8 mouse cellular contexts compared by ENCODE assay signal in genomic region chr14:18893947-18894445, GRCm38 (mm10). TPM values are rescaled to one million over a fixed set of nuclear protein-coding genes. Genes with fewer than 3 reads are reported as not detected.
DNase-seq lines count a peak whose midpoint lies in the region; ATAC-seq and TF ChIP-seq lines count a peak whose summit lies in the region.

Gene Ube2e2 (minus strand): TSS chr14:18894267.

- H3K9me3 ChIP-seq in E14TG2a.4 (ENCODE audit: low read length): no peaks in the 10 kb centered on the region; the same call in 1 of the 2 replicates
- no peaks in the 10 kb centered on the region for H3K9me3 ChIP-seq in hindbrain, embryonic 15.5 days
- no peaks in the 10 kb centered on the region for H3K9me3 ChIP-seq in liver, embryonic 15.5 days (replicated peaks)

- H3K4me1 ChIP-seq in E14TG2a.4 (replicated peaks; ENCODE audit: low read depth, low read length): peaks cover 3% of the 10 kb centered on the region
- no peaks in the 10 kb centered on the region for H3K4me1 ChIP-seq in embryonic fibroblast, embryonic 13.5 days (ENCODE audit: control insufficient read depth, insufficient read depth, low read length)
- H3K4me1 ChIP-seq in hindbrain, embryonic 15.5 days (replicated peaks): peaks cover 22% of the 10 kb centered on the region
- no peaks in the 10 kb centered on the region; the same call in 1 of the 2 replicates for H3K4me1 ChIP-seq in liver, embryonic 15.5 days (replicated peaks)

- peak within 1 kb of the TSS; percentile 85 for H3K4me3 ChIP-seq in gastrocnemius, adult 2 months
- peak within 1 kb of the TSS; percentile 87 for H3K4me3 ChIP-seq in E14TG2a.4 (replicated peaks; ENCODE audit: low read length)
- peak within 1 kb of the TSS; percentile 99 for H3K4me3 ChIP-seq in embryonic fibroblast, embryonic 13.5 days (ENCODE audit: insufficient read depth, low read length)
- peak within 1 kb of the TSS; percentile 89 for H3K4me3 ChIP-seq in hindbrain, embryonic 15.5 days
- peak within 1 kb of the TSS; percentile 58 for H3K4me3 ChIP-seq in liver, embryonic 15.5 days (replicated peaks)

- H3K27me3 ChIP-seq in E14TG2a.4 (ENCODE audit: insufficient read depth, low read length): peaks cover 12% of the 10 kb centered on the region
- H3K27me3 ChIP-seq in hindbrain, embryonic 15.5 days: no peaks in the 10 kb centered on the region
- H3K27me3 ChIP-seq in liver, embryonic 15.5 days: peaks cover 15% of the 10 kb centered on the region; the same call in 1 of the 2 replicates

- WGBS in hindbrain, embryonic 15.5 days: under 1% methylated on average over 22 of the region's 22 CpGs
- under 1% methylated on average over 20 of the region's 22 CpGs for WGBS in liver, embryonic 15.5 days (ENCODE audit: insufficient replicate concordance)

- DNase-seq in gastrocnemius, adult 2 months: no peak
- DNase-seq in gastrocnemius, adult 18-20 months (ENCODE audit: low spot score): no peak
- DNase-seq in spleen, adult 18-20 months: no peak

- peak within 1 kb of the TSS; percentile 79 for H3K9ac ChIP-seq in hindbrain, embryonic 15.5 days
- peak within 1 kb of the TSS; percentile 37; the same call in 1 of the 2 replicates for H3K9ac ChIP-seq in liver, embryonic 15.5 days

- peak; percentile 89; the same call in 1 of the 2 replicates for ATAC-seq in hindbrain, embryonic 15.5 days (ENCODE audit: low FRiP score, low read depth)
- peak; percentile 64 for ATAC-seq in liver, embryonic 15.5 days (ENCODE audit: insufficient read depth)
- no peak for ATAC-seq in monocyte, adult 5-6 weeks (replicated peaks; ENCODE audit: insufficient number of reproducible peaks, low FRiP score, low TSS enrichment, poor library complexity, severe bottlenecking)

- H3K36me3 ChIP-seq in E14TG2a.4 (ENCODE audit: insufficient read depth, low read length): no peaks in the 10 kb centered on the region
- H3K36me3 ChIP-seq in hindbrain, embryonic 15.5 days: no peaks in the 10 kb centered on the region
- H3K36me3 ChIP-seq in liver, embryonic 15.5 days (replicated peaks): no peaks in the 10 kb centered on the region

- TF ChIP-seq POLR2A in embryonic fibroblast, embryonic 13.5 days (IDR thresholded peaks at IDR 0.05; ENCODE audit: low read depth, low read length): no peak

- peak within 1 kb of the TSS; percentile 83 for H3K27ac ChIP-seq in gastrocnemius, adult 2 months
- no peak within 1 kb of the TSS for H3K27ac ChIP-seq in embryonic fibroblast, embryonic 13.5 days (ENCODE audit: insufficient read depth, low read length)
- peak within 1 kb of the TSS; percentile 88 for H3K27ac ChIP-seq in hindbrain, embryonic 15.5 days (replicated peaks)
- H3K27ac ChIP-seq in liver, embryonic 15.5 days (replicated peaks): no peak within 1 kb of the TSS

- H3K4me2 ChIP-seq in hindbrain, embryonic 15.5 days: peak within 1 kb of the TSS; percentile 82
- peak within 1 kb of the TSS; percentile 68 for H3K4me2 ChIP-seq in liver, embryonic 15.5 days

- intact Hi-C loops in gastrocnemius, adult 2 months (cut with DNase I): loop anchor here (10.0 kb wide), 2 partner anchors 319 to 629 kb away; no protein-coding TSS in a partner anchor

- no peak for TF ChIP-seq CTCF in gastrocnemius, adult 2 months (IDR thresholded peaks at IDR 0.05)
- TF ChIP-seq CTCF in E14TG2a.4 (conservative IDR thresholded peaks at IDR 0.05; ENCODE audit: low read length): no peak
- TF ChIP-seq CTCF in embryonic fibroblast, embryonic 13.5 days (IDR thresholded peaks at IDR 0.05; ENCODE audit: borderline replicate concordance, insufficient read depth, low read length): no peak

RNA-seq across cellular contexts. Expression of gene Ube2e2, which starts in this region (rescaled TPM):
- total RNA-seq in gastrocnemius, adult 2 months (2021): 1 to 10 TPM; 5.7 to 7.2 TPM
- total RNA-seq in gastrocnemius, adult 18-20 months (2021): 1 to 10 TPM; 7.8 to 8.3 TPM
- 32.9 and 48.1 TPM in 2 replicates for polyA plus RNA-seq in embryonic fibroblast, embryonic 13.5 days (2011; ENCODE audit: insufficient read length, low read depth, missing spikeins)
- polyA plus RNA-seq in hindbrain, embryonic 15.5 days (2015; fragmentation: Nextera tagmentation; extraction: Ambion mirVana): 149 and 159 TPM in 2 replicates
- polyA plus RNA-seq in liver, embryonic 15.5 days (2015; fragmentation: Nextera tagmentation; extraction: Ambion mirVana): 6.2 and 8.8 TPM in 2 replicates
- total RNA-seq in monocyte, adult 5-6 weeks (2017): 0.39 to 0.43 TPM in 2 of 3 replicates, not detected in the other

Comparison
In these comparisons a context has a peak if more than half of its experiments do, and no peak if none do; other contexts are left out.
1. H3K27ac ChIP-seq: peak in gastrocnemius, adult 2 months (single experiment) and hindbrain, embryonic 15.5 days (single experiment); none in embryonic fibroblast, embryonic 13.5 days (single experiment) and liver, embryonic 15.5 days (single experiment).
2. Peak in every context shown above with its lines, with median percentiles within 50 percentile points of each other: H3K4me3 ChIP-seq.